In genomic region chr4:8361305-8361704, GRCm38 (mm10) we compare ENCODE assay signal across 12 mouse cellular contexts.
"Had no signal": no experiment of that assay in that cellular context is flagged by ENCODE, and none has a peak within 500 bp of the region (broad histone marks: within the 10 kb centered on the region; RNA-seq: fewer than 3 reads in every experiment).

No protein-coding gene starts in this region.

- H3K4me2 ChIP-seq: midbrain, embryonic 11.5 days had no signal

- H3K27ac ChIP-seq: kidney, postnatal 0 days; liver, embryonic 14.5 days had no signal

- DNase-seq: left cerebral cortex, postnatal 4 days; lung, adult 2 months; lung, postnatal 14 days; lung, postnatal 4 days; midbrain, embryonic 14.5 days; thymus, adult 18-20 months; thymus, postnatal 36 days had no signal

- ATAC-seq: inflammation-experienced regulatory T-cells, adult 6 months; intestine, embryonic 16.5 days had no signal

- H3K9ac ChIP-seq: liver, embryonic 14.5 days had no signal
